Mouse (Mus musculus): Measurements from ENCODE around the gene Krt80. TPM values are rescaled to one million over a fixed set of nuclear protein-coding genes. Genes with fewer than 3 reads are reported as not detected.

Krt80 gene
- polyA plus RNA-seq, 1 experiment from 2014 or later: 0.06 TPM

- WGBS: 73% methylated on average over 6 of the region's 6 CpGs
- no peaks in the 10 kb centered on the region for H3K27me3 ChIP-seq
Observed at GRCm38 (mm10) chr15:101320618-101321041, 49.3 kb downstream of the Krt80 start.

DNA sequence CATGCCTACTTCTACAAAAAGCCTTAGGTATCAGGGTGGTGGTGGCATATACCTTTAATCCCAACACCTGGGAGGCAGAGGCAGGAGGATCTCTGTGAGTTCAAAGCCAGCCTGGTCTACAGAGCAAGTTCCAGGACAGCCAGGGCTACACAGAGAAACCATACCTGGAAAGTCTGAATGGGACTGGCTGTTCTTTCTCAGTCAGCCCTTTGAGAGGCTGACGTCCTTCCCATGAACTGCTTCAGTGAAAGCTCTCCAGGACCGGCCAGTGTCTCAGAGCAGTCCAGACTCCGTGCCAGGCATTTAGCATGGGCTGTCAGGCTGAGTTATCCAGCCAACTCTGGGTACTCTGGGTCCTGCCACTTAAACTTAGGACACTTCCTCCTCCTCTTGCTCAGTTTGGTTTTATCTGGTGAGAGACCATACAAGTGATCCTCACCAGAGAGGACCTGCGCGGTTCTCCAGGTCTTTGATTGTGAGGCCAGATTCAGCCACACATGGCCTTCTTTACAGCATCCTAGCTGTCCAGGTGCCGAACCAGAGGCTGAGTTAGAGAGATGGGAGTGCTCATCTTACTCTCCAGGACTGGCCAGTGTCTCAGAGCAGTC, 49.8 kb downstream of the Krt80 start:
- H3K9me3 ChIP-seq: no peaks in the 10 kb centered on the region
- no peak overlapping the region for H3K4me3 ChIP-seq

More at GRCm38 (mm10) chr15:101320618-101321041, 49.3 kb downstream of the Krt80 start:
- H3K9ac ChIP-seq: no peak overlapping the region
- H3K4me1 ChIP-seq (replicated peaks): peaks cover 4% of the 10 kb centered on the region; the same call in 1 of the 2 replicates
- H3K4me3 ChIP-seq: no peak overlapping the region
- no peak for ATAC-seq (ENCODE audit: low FRiP score, low read depth)
- H3K27ac ChIP-seq (replicated peaks): no peak overlapping the region
- no peaks in the 10 kb centered on the region for H3K9me3 ChIP-seq
- H3K36me3 ChIP-seq: no peaks in the 10 kb centered on the region
- H3K4me2 ChIP-seq: no peak overlapping the region

DNA sequence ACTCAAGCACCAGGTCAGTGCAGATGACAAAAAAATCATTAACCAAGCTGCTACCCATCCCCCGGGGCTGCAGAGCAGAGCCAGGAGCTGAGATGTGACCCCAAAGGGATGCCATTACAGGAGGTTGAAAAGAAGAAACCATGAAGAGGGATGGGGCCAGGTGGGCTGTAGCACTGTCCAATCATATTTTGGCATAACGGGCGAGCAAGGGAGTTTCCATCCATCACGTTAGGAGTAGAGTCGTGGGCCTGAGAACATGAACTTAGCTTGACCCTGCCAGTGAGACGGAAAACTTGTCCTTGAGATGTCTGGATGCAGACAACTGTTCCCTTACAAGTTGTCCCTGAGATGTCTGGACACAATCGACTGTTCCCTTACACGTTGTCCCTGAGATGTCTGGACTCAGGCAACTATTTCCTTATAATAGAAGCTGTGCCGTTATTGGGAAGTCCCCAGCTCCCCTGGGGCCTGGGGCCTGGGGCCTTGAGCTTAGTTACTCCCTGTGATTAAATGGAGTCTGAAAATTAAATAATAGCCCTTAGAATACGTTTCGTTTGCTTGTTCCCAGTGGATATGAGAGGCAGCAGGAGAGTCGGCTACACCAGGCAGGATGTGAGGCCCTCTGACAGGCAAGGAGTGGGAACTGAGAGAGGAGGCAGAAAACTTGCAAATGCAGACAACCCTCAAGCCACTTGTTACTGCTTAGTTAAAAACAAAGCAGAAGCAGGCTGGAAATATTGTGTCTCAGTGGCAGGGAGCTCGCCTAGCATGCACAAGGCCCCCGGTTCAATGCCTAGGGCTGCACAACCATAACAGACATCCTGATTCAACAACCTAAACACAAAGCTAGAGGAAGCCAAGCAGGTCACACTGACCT, 50.8 kb downstream of the Krt80 start:
- no peak for ATAC-seq (ENCODE audit: low FRiP score, low read depth)
- H3K27ac ChIP-seq (replicated peaks): no peak overlapping the region
- H3K4me1 ChIP-seq (replicated peaks): peaks cover 4% of the 10 kb centered on the region; the same call in 1 of the 2 replicates
- H3K27me3 ChIP-seq: no peaks in the 10 kb centered on the region
- H3K36me3 ChIP-seq: no peaks in the 10 kb centered on the region
- no peak overlapping the region for H3K4me3 ChIP-seq
- H3K9ac ChIP-seq: no peak overlapping the region
- no peak overlapping the region for H3K4me2 ChIP-seq
- WGBS: 58% methylated on average over 14 of the region's 14 CpGs
- no peaks in the 10 kb centered on the region for H3K9me3 ChIP-seq

More for the DNA sequence above, 49.8 kb downstream of the Krt80 start:
- Histone ChIP-seq H3K27me3 (no peaks in the 10 kb centered on the region), H3K27ac (replicated peaks) (no peak overlapping the region), H3K36me3 (no peaks in the 10 kb centered on the region), H3K4me1 (replicated peaks) (peaks cover 4% of the 10 kb centered on the region; the same call in 1 of the 2 replicates), H3K4me2 (no peak overlapping the region), H3K9ac (no peak overlapping the region)
- 86% methylated on average over 6 of the region's 6 CpGs for WGBS
- ATAC-seq (ENCODE audit: low FRiP score, low read depth): no peak

- Histone ChIP-seq H3K4me2 (no peak overlapping the region), H3K4me3 (no peak overlapping the region), H3K27me3 (no peaks in the 10 kb centered on the region), H3K9me3 (no peaks in the 10 kb centered on the region), H3K9ac (no peak overlapping the region), H3K27ac (replicated peaks) (no peak overlapping the region), H3K36me3 (no peaks in the 10 kb centered on the region), H3K4me1 (replicated peaks) (peaks cover 4% of the 10 kb centered on the region; the same call in 1 of the 2 replicates)
- WGBS: 83% methylated on average over 2 of the region's 2 CpGs
- ATAC-seq (ENCODE audit: low FRiP score, low read depth): no peak
Observed at GRCm38 (mm10) chr15:101317814-101318500, 52.0 kb downstream of the Krt80 start.

DNA sequence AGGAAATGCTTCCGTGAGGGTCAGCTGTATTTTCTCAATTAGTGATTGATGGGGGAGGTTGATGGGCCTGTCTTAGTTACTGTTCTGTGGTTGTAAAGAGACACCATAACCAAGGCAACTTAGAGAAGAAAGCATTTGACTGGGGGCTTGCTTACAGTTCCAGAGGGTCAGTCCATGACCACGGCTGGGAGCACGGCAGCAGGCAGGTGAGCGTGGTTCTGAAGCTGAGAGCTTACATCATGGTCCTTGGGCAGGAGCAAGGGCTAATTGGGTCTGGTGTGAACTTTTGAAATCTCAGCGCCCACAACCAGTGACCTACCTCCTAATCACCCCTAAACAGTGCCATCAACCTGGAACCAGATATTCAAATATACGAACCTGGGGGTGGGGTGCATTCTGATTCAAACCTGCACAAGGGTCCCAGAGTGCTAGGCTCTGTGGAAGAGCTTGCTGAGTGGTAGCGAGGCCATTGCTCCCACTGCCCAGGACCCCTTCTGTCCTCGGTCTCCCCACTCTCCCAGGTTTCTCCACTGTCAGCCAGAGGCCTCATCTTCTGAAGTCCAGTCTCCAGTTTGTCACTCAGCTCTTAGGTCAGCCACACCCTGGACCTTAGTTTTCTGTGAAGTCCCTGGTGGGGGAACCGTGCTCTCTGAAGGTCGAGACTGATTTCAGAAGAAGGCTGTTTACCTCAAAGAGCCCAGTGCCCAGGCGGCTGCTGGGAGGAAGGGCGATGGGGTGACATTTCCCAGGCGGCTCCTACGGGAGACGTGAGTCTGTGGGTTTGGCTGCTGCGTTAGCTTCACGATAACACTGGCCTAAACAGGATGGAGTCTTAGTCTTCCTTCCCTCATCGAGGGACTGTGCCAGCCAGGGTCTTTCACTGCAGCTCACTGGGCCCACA, 52.8 kb downstream of the Krt80 start:
- no peaks in the 10 kb centered on the region for H3K27me3 ChIP-seq
- H3K4me1 ChIP-seq (replicated peaks): peaks cover 4% of the 10 kb centered on the region; the same call in 1 of the 2 replicates
- H3K9me3 ChIP-seq: no peaks in the 10 kb centered on the region
- no peaks in the 10 kb centered on the region for H3K36me3 ChIP-seq
- WGBS: 81% methylated on average over 18 of the region's 18 CpGs
- H3K4me2 ChIP-seq: no peak overlapping the region
- H3K27ac ChIP-seq (replicated peaks): no peak overlapping the region
- H3K4me3 ChIP-seq: no peak overlapping the region
- no peak overlapping the region for H3K9ac ChIP-seq
- no peak for ATAC-seq (ENCODE audit: low FRiP score, low read depth)

DNA sequence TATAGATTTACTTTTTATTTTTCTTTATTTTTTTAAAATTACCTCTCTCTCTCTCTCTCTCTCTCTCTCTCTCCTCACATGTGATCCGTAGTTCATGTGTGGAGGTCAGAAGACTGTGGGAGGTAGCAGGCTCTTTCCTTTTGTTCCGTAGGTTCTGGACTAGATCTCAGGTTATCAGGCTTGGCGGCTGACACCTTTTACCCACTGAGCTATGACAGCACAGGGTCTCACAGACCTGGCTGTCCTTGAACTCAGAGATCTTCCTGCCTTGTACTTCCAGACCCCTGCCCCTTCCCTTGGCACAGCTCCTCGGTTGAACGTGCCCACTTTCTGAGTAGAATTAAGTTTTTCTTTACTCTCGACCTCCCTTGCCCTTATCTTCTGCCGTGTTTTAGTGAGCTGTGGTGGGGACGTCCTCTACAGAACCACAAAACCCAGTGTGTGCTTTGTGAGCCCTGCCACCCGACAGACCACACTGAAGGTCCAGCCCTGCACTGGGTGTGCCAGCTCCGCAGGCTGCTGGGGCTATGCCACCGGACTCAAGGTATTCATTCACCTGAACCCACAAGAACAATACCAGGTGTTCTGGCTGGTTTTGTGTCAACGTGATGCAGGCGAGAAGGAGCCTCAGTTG, 53.6 kb downstream of the Krt80 start:
- no peaks in the 10 kb centered on the region for H3K36me3 ChIP-seq
- no peak overlapping the region for H3K9ac ChIP-seq
- 0 out of 2 replicates have a peak overlapping the region, but pooled peaks have one; percentile 14 for H3K4me3 ChIP-seq
- peak; percentile 34; the same call in 1 of the 2 replicates for ATAC-seq (ENCODE audit: low FRiP score, low read depth)
- peaks cover 4% of the 10 kb centered on the region; the same call in 1 of the 2 replicates for H3K4me1 ChIP-seq (replicated peaks)
- peak overlapping the region; percentile 47 for H3K4me2 ChIP-seq
- WGBS: 67% methylated on average over 13 of the region's 13 CpGs
- no peaks in the 10 kb centered on the region for H3K27me3 ChIP-seq
- no peak overlapping the region for H3K27ac ChIP-seq (replicated peaks)
- no peaks in the 10 kb centered on the region for H3K9me3 ChIP-seq

GRCm38 (mm10) chr15:101315832-101316231, 54.1 kb downstream of the Krt80 start:
- peak overlapping the region; percentile 47 for H3K4me2 ChIP-seq
- peak; percentile 73 for ATAC-seq (ENCODE audit: low FRiP score, low read depth)
- H3K36me3 ChIP-seq: no peaks in the 10 kb centered on the region
- H3K4me3 ChIP-seq: peak overlapping the region; percentile 14; the same call in 1 of the 2 replicates
- H3K9ac ChIP-seq: no peak overlapping the region
- no peak overlapping the region for H3K27ac ChIP-seq (replicated peaks)
- 2% methylated on average over 11 of the region's 11 CpGs for WGBS
- no peaks in the 10 kb centered on the region for H3K9me3 ChIP-seq
- peaks cover 4% of the 10 kb centered on the region; the same call in 1 of the 2 replicates for H3K4me1 ChIP-seq (replicated peaks)
- no peaks in the 10 kb centered on the region for H3K27me3 ChIP-seq

- Histone ChIP-seq H3K9me3 (no peaks in the 10 kb centered on the region), H3K4me1 (replicated peaks) (peaks cover 4% of the 10 kb centered on the region; the same call in 1 of the 2 replicates), H3K27ac (replicated peaks) (no peak overlapping the region), H3K9ac (no peak overlapping the region), H3K36me3 (no peaks in the 10 kb centered on the region), H3K4me2 (0 out of 2 replicates have a peak overlapping the region, but pooled peaks have one; percentile 47), H3K4me3 (no peak overlapping the region), H3K27me3 (no peaks in the 10 kb centered on the region)
- 74% methylated on average over 4 of the region's 4 CpGs for WGBS
- peak; percentile 27; the same call in 1 of the 2 replicates for ATAC-seq (ENCODE audit: low FRiP score, low read depth)
Observed at GRCm38 (mm10) chr15:101315378-101315777, 54.6 kb downstream of the Krt80 start.

GRCm38 (mm10) chr15:101312006-101312405, 58.0 kb downstream of the Krt80 start:
- Histone ChIP-seq H3K27ac (replicated peaks) (no peak overlapping the region), H3K9ac (no peak overlapping the region), H3K27me3 (no peaks in the 10 kb centered on the region), H3K4me2 (no peak overlapping the region), H3K36me3 (no peaks in the 10 kb centered on the region), H3K4me1 (replicated peaks) (peaks cover 4% of the 10 kb centered on the region; the same call in 1 of the 2 replicates), H3K9me3 (no peaks in the 10 kb centered on the region), H3K4me3 (no peak overlapping the region)
- ATAC-seq (ENCODE audit: low FRiP score, low read depth): no peak
- WGBS: 89% methylated on average over 6 of the region's 6 CpGs

GRCm38 (mm10) chr15:101311087-101311770, 58.7 kb downstream of the Krt80 start:
- ATAC-seq (ENCODE audit: low FRiP score, low read depth): no peak
- Histone ChIP-seq H3K36me3 (no peaks in the 10 kb centered on the region), H3K27me3 (no peaks in the 10 kb centered on the region), H3K4me2 (no peak overlapping the region), H3K27ac (replicated peaks) (no peak overlapping the region), H3K9me3 (no peaks in the 10 kb centered on the region), H3K9ac (no peak overlapping the region), H3K4me1 (replicated peaks) (peaks cover 4% of the 10 kb centered on the region; the same call in 1 of the 2 replicates), H3K4me3 (no peak overlapping the region)
- 53% methylated on average over 14 of the region's 15 CpGs for WGBS

Data from hindbrain, embryonic 15.5 days (tissue).